In genomic region chr10:121429089-121429488, GRCm38 (mm10) we compare ENCODE assay signal across 8 mouse cellular contexts. TPM values are rescaled to one million over a fixed set of nuclear protein-coding genes. Genes with fewer than 3 reads are reported as not detected.
DNase-seq lines count a peak whose midpoint lies in the region; ATAC-seq and TF ChIP-seq lines count a peak whose summit lies in the region.

No protein-coding gene starts in this region.

- peaks cover 76% of the 10 kb centered on the region for H3K4me1 ChIP-seq in heart, postnatal 0 days (ENCODE audit: control insufficient read depth, insufficient read depth)
- H3K4me1 ChIP-seq in limb, embryonic 12.5 days (replicated peaks) = peaks cover 87% of the 10 kb centered on the region

- H3K27me3 ChIP-seq in heart, postnatal 0 days (ENCODE audit: control insufficient read depth, insufficient read depth, low read length) = no peaks in the 10 kb centered on the region
- H3K27me3 ChIP-seq in limb, embryonic 12.5 days = no peaks in the 10 kb centered on the region

- H3K27ac ChIP-seq in heart, postnatal 0 days (ENCODE audit: low read depth) = peak overlapping the region; percentile 92
- peak overlapping the region; percentile 81 for H3K27ac ChIP-seq in limb, embryonic 12.5 days

- peak; percentile 63 for ATAC-seq in CD4-positive, CD25-positive, alpha-beta regulatory T cell, adult 4 months
- peak; percentile 26 for ATAC-seq in common myeloid progenitor, adult 5-6 weeks (replicated peaks; ENCODE audit: low read depth, poor library complexity, severe bottlenecking)
- peak; percentile 46 for ATAC-seq in heart, postnatal 0 days (ENCODE audit: insufficient read depth, low read depth)
- peak; percentile 67; the same call in 1 of the 2 replicates for ATAC-seq in limb, embryonic 12.5 days (ENCODE audit: insufficient number of reproducible peaks, insufficient read depth, low FRiP score, low TSS enrichment, low read depth)
- ATAC-seq in neutrophil, adult 5-6 weeks (ENCODE audit: extremely low read depth, insufficient number of reproducible peaks, low FRiP score, poor library complexity, severe bottlenecking) = peak; percentile 20; the same call in 1 of the 2 replicates

- peak overlapping the region; percentile 41 for H3K4me2 ChIP-seq in heart, postnatal 0 days (ENCODE audit: low read depth, low read length)
- no peak overlapping the region for H3K4me2 ChIP-seq in limb, embryonic 12.5 days

- H3K9ac ChIP-seq in heart, postnatal 0 days (replicated peaks; ENCODE audit: low read depth, low read length) = no peak overlapping the region
- H3K9ac ChIP-seq in limb, embryonic 12.5 days (replicated peaks) = no peak overlapping the region

- no peak for TF ChIP-seq CTCF in heart, postnatal 0 days (IDR thresholded peaks at IDR 0.05; ENCODE audit: low read depth)

- no peaks in the 10 kb centered on the region for H3K36me3 ChIP-seq in heart, postnatal 0 days (replicated peaks; ENCODE audit: control insufficient read depth, insufficient read depth, low read length)
- H3K36me3 ChIP-seq in limb, embryonic 12.5 days = no peaks in the 10 kb centered on the region

- WGBS in heart, postnatal 0 days = 13% methylated on average over 2 of the region's 2 CpGs
- 14% methylated on average over 2 of the region's 2 CpGs for WGBS in limb, embryonic 12.5 days

- no peaks in the 10 kb centered on the region for H3K9me3 ChIP-seq in heart, postnatal 0 days (replicated peaks; ENCODE audit: control insufficient read depth, low read length)
- H3K9me3 ChIP-seq in limb, embryonic 12.5 days = no peaks in the 10 kb centered on the region

- peak; percentile 59 for DNase-seq in heart, postnatal 0 days (ENCODE audit: low spot score)
- DNase-seq in urinary bladder, postnatal 36 days (ENCODE audit: low spot score in 2 of 2) = no peak
- DNase-seq in cerebellum, adult 9-10 months = no peak
- DNase-seq in adrenal gland, adult 18-20 months (ENCODE audit: low spot score in 2 of 2) = no peak

- no peak for TF ChIP-seq EP300 in heart, postnatal 0 days (IDR thresholded peaks at IDR 0.05; ENCODE audit: low read depth)

- H3K4me3 ChIP-seq in heart, postnatal 0 days (ENCODE audit: low read depth, low read length) = no peak overlapping the region
- no peak overlapping the region for H3K4me3 ChIP-seq in limb, embryonic 12.5 days (replicated peaks)

RNA-seq across cellular contexts. Expression of gene Rassf3, which starts 47.1 kb away (rescaled TPM):
- 1 to 10 TPM; 5.4 to 5.5 TPM for polyA plus RNA-seq in CD4-positive, CD25-positive, alpha-beta regulatory T cell, adult 4 months (2017; shearing (Covaris generic))
- 17.6 and 20.8 TPM in 2 replicates for total RNA-seq in common myeloid progenitor, adult 5-6 weeks (2017)
- 27.9 and 32.3 TPM in 2 replicates for total RNA-seq in heart, postnatal 0 days (2014; rRNA removed; ENCODE audit: low replicate concordance)
- polyA plus RNA-seq in heart, postnatal 0 days (2015; fragmentation: Nextera tagmentation; extraction: Ambion mirVana) = 22.0 and 23.4 TPM in 2 replicates
- polyA plus RNA-seq in limb, embryonic 12.5 days (2016; fragmentation: Nextera tagmentation; extraction: Ambion mirVana) = 20.2 and 22.2 TPM in 2 replicates
- total RNA-seq in neutrophil, adult 5-6 weeks (2017) = 173 and 189 TPM in 2 replicates
- 10 to 100 TPM; 39.2 to 44.8 TPM for total RNA-seq in adrenal gland, adult 18-20 months (2021)
